Mouse (Mus musculus) MN1 (cell line): ENCODE data around the gene Defa33.
"Not testable (repeated sequence)": the region's sequence is repeated elsewhere in the genome, so short reads cannot be mapped to it uniquely, and the experiment has no call there.

ENCODE experiments used
- DNase-seq: peaks from one replicate; pipeline ENCODE4 v3.0.0-alpha.2; 2016; ENCODE audit warnings: low spot score

The Defa33 gene

GRCm38 (mm10) chr8:21391511-21391910 lies at the start of gene Defa33:
Gene Defa33, plus strand, starts transcription at chr8:21391811.
- DNase-seq: not testable (repeated sequence)

- DNase-seq: not testable (repeated sequence)
Observed at GRCm38 (mm10) chr8:21378215-21378614, 13.4 kb upstream of the Defa33 start, which contains the start of gene Defa2. Gene Defa2, plus strand, starts transcription at chr8:21378515.

GRCm38 (mm10) chr8:21427111-21427510 lies 35.5 kb downstream of the Defa33 start, which contains the start of gene Defa36:
Gene Defa36, plus strand, starts transcription at chr8:21427411.
- DNase-seq: not testable (repeated sequence)
